Mouse (Mus musculus) liver, adult 2 months (tissue): ENCODE results near the gene Cgn.

ENCODE experiments used
- CTCF ChIP-seq: fragments of 200-500 bp; IDR thresholded peaks from 2 replicates; pipeline ENCODE4 v1.5.1; 2011; ENCODE audit warnings: low read depth, low read length, control low read depth
- POLR2A ChIP-seq: fragments of 200-500 bp; IDR thresholded peaks from 2 replicates; pipeline ENCODE4 v1.6.1; 2011; ENCODE audit warnings: low read length, control low read depth; ENCODE audit not compliant: insufficient read depth; ENCODE audit errors: extremely low read depth

DNA sequence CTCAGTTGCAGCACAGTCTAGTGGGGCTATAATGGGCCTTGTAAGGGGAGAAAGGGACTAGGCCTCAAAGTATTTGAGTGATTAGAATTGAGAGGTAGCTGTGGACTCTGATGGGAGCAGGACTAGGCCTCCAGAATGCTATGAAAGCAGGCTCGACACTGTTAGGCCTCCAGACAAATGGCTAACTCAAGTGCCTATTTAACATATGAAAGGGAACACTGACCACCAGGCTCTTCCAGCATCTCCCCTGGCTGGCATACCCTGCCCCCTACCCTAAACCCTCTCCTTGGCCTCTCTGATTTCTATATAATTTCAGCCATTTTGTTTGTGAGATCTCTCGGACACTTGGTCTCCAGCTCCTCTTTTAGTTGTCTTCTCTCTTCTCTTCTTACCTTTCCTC, 8.1 kb upstream of the Cgn start:
- TF ChIP-seq CTCF (no peak), POLR2A (no peak)
